Mouse (Mus musculus) forebrain, postnatal 0 days (tissue): ENCODE measurements around the gene Stub1. TPM values are rescaled to one million over a fixed set of nuclear protein-coding genes. Genes with fewer than 3 reads are reported as not detected.

Source experiments
- ATAC-seq: fragments of 200-750 bp; cut with Nextera tagmentation; 2 replicates; pipeline ENCODE4 v1.8.0; 2017; ENCODE audit warnings: mild to moderate bottlenecking, moderate library complexity
- DNase-seq: peaks from one replicate; pipeline ENCODE4 v3.0.0-alpha.2; 2015
- H3K27ac ChIP-seq: fragments of 300-500 bp; sonication (generic); 2 replicates; pipeline ENCODE4 v1.5.1; 2014; ENCODE audit warnings: low read depth, mild to moderate bottlenecking, antibody characterized with exemption, low read length, moderate library complexity, mixed read lengths
- H3K27me3 ChIP-seq: fragments of 300-500 bp; sonication (generic); 2 replicates; pipeline ENCODE4 v1.6.1; 2014; ENCODE audit warnings: mild to moderate bottlenecking, low read length, mixed read lengths; ENCODE audit not compliant: insufficient read depth
- H3K36me3 ChIP-seq: fragments of 300-500 bp; sonication (generic); 2 replicates; pipeline ENCODE4 v1.6.1; 2014; ENCODE audit warnings: mild to moderate bottlenecking, moderate library complexity; ENCODE audit not compliant: insufficient read depth
- H3K4me1 ChIP-seq: fragments of 300-500 bp; sonication (generic); 2 replicates; pipeline ENCODE4 v1.6.1; 2014; ENCODE audit warnings: antibody characterized with exemption; ENCODE audit not compliant: insufficient read depth
- H3K4me2 ChIP-seq: fragments of 300-500 bp; sonication (generic); 2 replicates; pipeline ENCODE4 v1.6.1; 2014; ENCODE audit warnings: low read depth, mild to moderate bottlenecking, moderate library complexity
- H3K4me3 ChIP-seq: fragments of 300-500 bp; sonication (generic); 2 replicates; pipeline ENCODE4 v1.5.1; 2014; ENCODE audit warnings: low read depth, low read length, mixed read lengths
- H3K9ac ChIP-seq: fragments of 300-500 bp; sonication (generic); 2 replicates; pipeline ENCODE4 v1.6.1; 2014; ENCODE audit warnings: mild to moderate bottlenecking
- H3K9me3 ChIP-seq: fragments of 300-500 bp; sonication (generic); 2 replicates; pipeline ENCODE4 v1.6.1; 2016; ENCODE audit warnings: low read length
- CTCF ChIP-seq: sonication (generic); IDR thresholded peaks from 2 replicates; pipeline ENCODE4 v1.5.1; 2016; ENCODE audit warnings: antibody characterized with exemption, control low read depth, low read depth
- WGBS: fragments of 180-500 bp; shearing (Covaris S2); extraction: QIAGEN DNeasy Blood & Tissue Kit; methylation state at CpG from one replicate; pipeline ENCODE4 v1.1.7; 2014; 5-methylcytosine and 5-hydroxymethylcytosine counted together
- polyA plus RNA-seq: library from polyadenylated mRNA; unstranded; fragments of >200 nt; fragmentation: Nextera tagmentation; extraction: Ambion mirVana; gene quantifications from 2 replicates; pipeline ENCODE4 v1.2.1, GENCODE M21; 2015
- total RNA-seq: library from RNA; depleted of rRNA; stranded (reverse); fragments of >200 nt; gene quantifications from 2 replicates; pipeline ENCODE4 v1.2.3, GENCODE M21; 2014

Stub1 gene
- total and polyA plus RNA-seq, 2 experiments from 2014 or later: 238 to 324 TPM

GRCm38 (mm10) chr17:25836397-25837075 lies 3.3 kb upstream of the Stub1 start:
- Histone ChIP-seq H3K9ac (peak overlapping the region; percentile 77), H3K4me1 (peaks cover 33% of the 10 kb centered on the region), H3K4me2 (peak overlapping the region; percentile 89), H3K9me3 (no peaks in the 10 kb centered on the region), H3K27ac (peak overlapping the region; percentile 84), H3K36me3 (peaks cover 29% of the 10 kb centered on the region), H3K4me3 (peak overlapping the region; percentile 61), H3K27me3 (no peaks in the 10 kb centered on the region)
- DNase-seq: no peak
- TF ChIP-seq CTCF: no peak
- WGBS: 24% methylated on average over 21 of the region's 23 CpGs
- ATAC-seq: peak; percentile 0; the same call in 1 of the 2 replicates

- DNase-seq (no peak), ATAC-seq (no peak)
- no peaks in the 10 kb centered on the region for H3K9me3 ChIP-seq
- H3K27me3 ChIP-seq: no peaks in the 10 kb centered on the region
- no peak for TF ChIP-seq CTCF
- H3K4me2 ChIP-seq: peak overlapping the region; percentile 89
- H3K4me1 ChIP-seq: peaks cover 37% of the 10 kb centered on the region
- no peak overlapping the region for H3K27ac ChIP-seq
- peak overlapping the region; percentile 77; the same call in 1 of the 2 replicates for H3K9ac ChIP-seq
- no peak overlapping the region for H3K4me3 ChIP-seq
- 92% methylated on average over 16 of the region's 16 CpGs for WGBS
- peaks cover 29% of the 10 kb centered on the region for H3K36me3 ChIP-seq
Observed at GRCm38 (mm10) chr17:25835816-25836215, 2.6 kb upstream of the Stub1 start.

GRCm38 (mm10) chr17:25835301-25835700 lies 2.1 kb upstream of the Stub1 start:
- Histone ChIP-seq H3K36me3 (peaks cover 29% of the 10 kb centered on the region), H3K4me2 (no peak overlapping the region), H3K4me1 (peaks cover 37% of the 10 kb centered on the region), H3K27me3 (no peaks in the 10 kb centered on the region), H3K27ac (no peak overlapping the region), H3K9ac (no peak overlapping the region), H3K4me3 (no peak overlapping the region), H3K9me3 (no peaks in the 10 kb centered on the region)
- TF ChIP-seq CTCF: no peak
- DNase-seq (no peak), ATAC-seq (no peak)
- 91% methylated on average over 7 of the region's 7 CpGs for WGBS

- 90% methylated on average over 12 of the region's 12 CpGs for WGBS
- H3K9ac ChIP-seq: no peak overlapping the region
- ATAC-seq (no peak), DNase-seq (no peak)
- peaks cover 29% of the 10 kb centered on the region for H3K36me3 ChIP-seq
- H3K4me3 ChIP-seq: peak overlapping the region; percentile 59
- H3K27ac ChIP-seq: no peak overlapping the region
- H3K4me2 ChIP-seq: peak overlapping the region; percentile 89
- TF ChIP-seq CTCF: no peak
- H3K9me3 ChIP-seq: no peaks in the 10 kb centered on the region
- H3K27me3 ChIP-seq: no peaks in the 10 kb centered on the region
- H3K4me1 ChIP-seq: peaks cover 42% of the 10 kb centered on the region
Observed at GRCm38 (mm10) chr17:25834595-25835222, 1.5 kb upstream of the Stub1 start.

GRCm38 (mm10) chr17:25833961-25834594 lies 874 bp upstream of the Stub1 start:
- Histone ChIP-seq H3K4me3 (peak overlapping the region; percentile 59), H3K9ac (no peak overlapping the region), H3K4me1 (peaks cover 44% of the 10 kb centered on the region), H3K27ac (peak overlapping the region; percentile 93), H3K36me3 (peaks cover 23% of the 10 kb centered on the region), H3K27me3 (no peaks in the 10 kb centered on the region), H3K9me3 (no peaks in the 10 kb centered on the region), H3K4me2 (peak overlapping the region; percentile 89)
- WGBS: 47% methylated on average over 6 of the region's 6 CpGs
- no peak for DNase-seq
- no peak for TF ChIP-seq CTCF
- ATAC-seq: no peak

- H3K4me1 ChIP-seq: peaks cover 45% of the 10 kb centered on the region
- DNase-seq (peak; percentile 98), ATAC-seq (peak; percentile 89)
- peaks cover 19% of the 10 kb centered on the region for H3K36me3 ChIP-seq
- WGBS: under 1% methylated on average over 70 of the region's 77 CpGs
- no peaks in the 10 kb centered on the region for H3K9me3 ChIP-seq
- peak overlapping the region; percentile 89 for H3K4me2 ChIP-seq
- H3K27me3 ChIP-seq: no peaks in the 10 kb centered on the region
- H3K4me3 ChIP-seq: peak overlapping the region; percentile 59
- H3K27ac ChIP-seq: peak overlapping the region; percentile 93
- peak overlapping the region; percentile 76 for H3K9ac ChIP-seq
- no peak; the same call in 1 of the 2 replicates for TF ChIP-seq CTCF
Observed at GRCm38 (mm10) chr17:25832436-25833290, 541 bp downstream of the Stub1 start.
